Mouse (Mus musculus) left cerebral cortex, adult 18-20 months (tissue): ENCODE data around the gene Fah. TPM values are rescaled to one million over a fixed set of nuclear protein-coding genes. Genes with fewer than 3 reads are reported as not detected.
A peak's percentile ranks its signal among the peaks of the same experiment; 100 is the strongest.

Experiments used
- DNase-seq, 2 experiments: peaks; one replicate each; pipeline ENCODE4 v3.0.0; 2021 to 2022; ENCODE audit warnings: low spot score in 2 of 2, mixed read lengths in 1 of 2
- total RNA-seq, 2 experiments: library from RNA; stranded (reverse); gene quantifications; 2 replicates each; pipeline ENCODE4 v1.2.3; 2021

The Fah gene
- total RNA-seq, 2 experiments from 2014 or later: 22.6 to 24.1 TPM

DNA sequence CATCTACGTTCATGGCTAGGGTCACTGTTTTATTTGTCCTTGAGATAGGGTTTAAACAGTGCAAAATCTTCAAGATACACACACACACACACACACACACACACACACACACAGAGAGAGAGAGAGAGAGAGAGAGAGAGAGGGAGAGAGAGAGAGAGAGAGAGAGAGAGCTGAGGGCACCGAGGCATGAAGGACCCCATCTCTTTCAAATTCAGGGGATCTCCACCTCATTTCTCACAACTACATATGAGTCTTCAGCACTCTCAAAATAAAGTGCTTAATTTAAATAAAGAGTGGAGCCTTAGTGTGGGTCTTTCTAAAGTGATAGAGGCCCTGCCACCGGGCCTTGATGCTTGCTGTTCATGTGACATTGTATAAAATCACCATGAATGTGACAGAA, 10.5 kb downstream of the Fah start:
- DNase-seq: no peak

DNA sequence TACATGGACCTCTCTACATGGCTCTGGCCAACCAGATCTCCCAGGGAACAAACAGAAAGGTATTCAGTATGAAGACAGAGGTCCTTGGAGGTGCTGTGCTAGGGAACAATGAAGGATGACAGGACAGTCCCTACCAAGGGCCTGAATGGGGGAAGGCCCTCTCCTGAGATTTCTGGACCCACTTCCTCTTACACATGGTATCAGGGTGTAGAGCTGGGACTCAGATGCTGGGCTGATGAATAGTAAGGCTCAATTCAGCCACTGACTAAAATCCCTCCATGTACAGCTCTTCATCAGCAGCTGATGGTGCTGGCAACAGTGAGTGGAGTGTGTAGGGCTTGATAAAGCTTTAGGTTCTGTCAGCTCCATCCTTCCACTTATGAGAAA, 11.6 kb downstream of the Fah start:
- DNase-seq: no peak

DNA sequence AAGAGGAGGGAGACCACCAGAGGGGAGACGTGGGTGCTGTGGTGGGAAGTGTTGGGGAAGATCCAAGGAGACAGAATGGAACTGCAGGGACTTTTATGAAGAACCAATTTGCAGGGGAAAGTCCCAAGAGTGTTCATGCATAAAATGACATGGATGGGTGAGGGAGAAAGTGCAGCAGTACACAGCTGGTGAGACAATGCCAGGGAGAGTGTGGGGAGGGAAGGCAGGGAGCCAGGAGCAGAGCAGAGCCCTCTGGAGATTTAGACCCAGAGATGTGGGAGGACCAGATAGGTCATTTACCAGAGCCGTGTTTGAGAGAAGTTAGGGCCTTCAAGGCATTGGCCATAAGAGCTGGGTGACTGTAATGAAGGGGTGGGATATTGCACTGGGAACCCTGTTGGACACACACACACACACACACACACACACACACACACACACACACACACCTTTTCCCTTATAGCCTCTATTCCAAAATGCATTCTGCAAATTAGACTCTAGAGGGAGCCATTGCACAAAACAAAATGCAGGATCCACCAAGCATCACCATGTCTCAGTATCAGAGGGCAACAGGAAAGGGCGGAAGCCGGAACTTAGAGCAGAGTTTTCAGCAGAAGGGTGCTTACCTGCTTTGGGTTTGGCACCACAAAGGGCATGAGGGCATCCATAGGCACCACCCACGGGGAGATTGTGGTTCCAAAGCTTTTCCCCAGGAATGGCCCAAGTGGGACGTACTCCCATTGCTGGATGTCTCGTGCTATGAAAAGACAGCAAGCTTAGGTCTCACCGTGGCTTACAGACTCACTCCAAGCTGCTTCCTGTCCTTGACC, 12.2 kb downstream of the Fah start:
- DNase-seq: peak in 1 of 2 experiments; percentile 31

DNA sequence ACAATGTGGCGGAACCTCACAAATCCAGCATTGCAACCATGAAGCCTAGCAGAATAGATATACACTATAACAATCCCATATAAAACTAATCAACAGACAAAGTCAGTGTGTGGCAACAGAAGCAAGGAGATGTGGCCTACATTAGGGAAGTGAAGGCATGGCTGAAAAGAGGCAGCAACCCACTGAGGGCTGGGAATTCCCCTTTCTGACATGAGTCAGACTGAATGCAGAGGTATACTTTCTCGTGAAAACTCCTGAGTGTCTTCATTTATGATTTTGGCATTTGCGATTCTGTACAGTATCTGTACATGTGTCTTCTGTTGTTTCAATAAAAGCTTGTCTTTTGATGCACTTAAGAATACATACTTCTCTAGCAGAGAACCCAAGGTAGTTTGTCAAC, 15.2 kb downstream of the Fah start:
- no peak for DNase-seq

DNA sequence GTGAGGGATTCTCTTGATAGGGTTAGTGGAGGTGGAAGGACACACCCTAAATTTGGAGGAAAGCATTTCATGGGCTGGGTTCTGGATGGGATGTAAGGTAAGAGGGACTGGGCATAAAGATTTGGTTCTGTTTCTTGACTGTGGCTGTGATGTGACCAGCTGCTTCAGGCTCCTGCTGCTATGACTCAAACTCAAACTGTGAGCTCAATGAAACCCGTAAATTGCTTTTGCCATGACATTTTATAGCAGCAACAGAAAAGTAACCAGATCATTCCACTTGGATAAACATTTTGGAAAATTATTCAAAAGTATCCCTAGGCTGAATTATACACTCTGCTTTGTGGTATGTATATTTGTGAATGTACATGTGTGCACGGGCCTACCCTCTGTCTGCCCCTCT, 15.9 kb downstream of the Fah start:
- DNase-seq: no peak

DNA sequence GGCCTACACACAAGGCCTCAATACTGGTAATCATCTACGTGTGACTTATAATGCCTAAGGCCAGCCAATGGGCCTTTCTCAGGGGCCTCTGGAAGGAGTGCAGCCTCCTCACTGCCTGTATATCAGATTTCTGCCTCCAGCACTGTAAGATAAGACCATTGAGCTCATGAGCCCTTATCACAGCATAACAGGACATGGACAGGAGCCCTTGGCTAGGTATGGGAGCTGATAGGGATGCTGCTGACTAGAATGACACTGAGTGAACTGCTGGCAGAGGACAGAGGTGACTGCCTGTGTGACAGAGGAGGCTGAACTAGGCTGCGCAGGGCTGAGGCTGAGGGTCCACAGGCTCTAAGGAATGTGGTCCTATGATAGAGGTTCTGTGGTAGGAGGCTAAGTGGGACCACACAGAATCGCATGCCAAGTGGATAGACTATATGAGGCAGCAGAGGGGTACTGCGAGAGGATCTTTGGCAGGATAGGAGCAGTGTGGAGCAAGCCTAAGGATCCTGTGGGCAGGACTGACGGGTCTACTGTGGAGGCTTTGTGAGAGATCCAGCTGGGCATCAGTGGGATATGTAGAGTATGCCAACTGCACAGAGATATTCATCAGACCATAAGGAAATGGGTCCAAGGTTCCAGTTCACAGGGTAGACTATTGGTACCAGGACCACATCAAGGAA, 19.3 kb downstream of the Fah start:
- DNase-seq: no peak

DNA sequence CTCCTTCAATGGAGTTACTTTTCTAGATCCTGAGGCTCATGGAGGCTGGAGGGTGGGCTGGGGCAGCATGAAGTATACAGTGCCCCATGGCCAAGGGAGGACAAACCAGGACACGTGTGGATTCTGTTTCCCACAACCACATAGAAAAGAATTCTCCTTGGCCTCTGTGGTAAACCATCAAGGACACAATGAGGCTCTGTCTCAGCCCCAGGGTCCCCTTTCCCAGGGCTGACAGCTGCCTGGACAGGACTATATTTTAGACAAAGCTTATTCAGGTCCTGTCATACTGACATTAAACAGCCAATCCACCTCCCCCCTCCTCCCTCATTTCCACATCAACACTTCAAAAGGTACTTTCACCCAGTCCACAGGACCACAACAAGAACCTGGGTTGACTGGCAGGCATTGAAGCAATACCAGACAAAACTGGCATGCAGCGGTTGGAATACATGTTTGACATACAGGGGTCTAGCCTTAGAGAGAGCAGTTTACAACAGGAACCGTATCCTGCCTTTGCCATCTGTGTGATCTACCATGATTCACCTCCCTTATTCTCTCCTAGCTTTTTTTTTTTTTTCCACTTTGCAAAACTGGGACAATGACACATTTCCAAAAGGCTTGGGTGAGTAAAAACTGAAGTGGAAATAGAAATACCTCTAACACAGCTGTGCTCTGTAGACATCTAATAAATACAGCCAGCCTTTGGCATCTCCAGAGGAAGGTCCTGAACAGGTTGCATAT, 20.0 kb downstream of the Fah start:
- DNase-seq: no peak

DNA sequence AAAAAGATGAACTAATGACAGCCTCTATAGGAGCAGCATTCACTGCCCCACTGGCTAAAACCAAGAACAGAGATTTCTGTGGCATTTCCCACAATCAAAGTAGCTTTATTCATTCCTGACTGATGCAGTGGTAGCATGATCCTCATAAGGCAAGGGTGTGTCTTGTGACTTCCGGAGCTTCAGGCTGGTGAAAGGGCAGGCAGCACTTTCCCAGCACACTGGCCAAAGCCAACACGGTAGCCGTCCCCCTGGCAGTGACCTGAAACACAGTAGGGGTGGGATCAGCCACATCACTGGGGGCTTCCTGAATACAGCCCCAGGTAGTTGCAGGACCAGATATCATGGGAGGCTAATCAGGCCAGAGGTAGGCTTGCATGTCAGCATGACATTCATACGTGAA, 21.4 kb downstream of the Fah start:
- DNase-seq: no peak

DNA sequence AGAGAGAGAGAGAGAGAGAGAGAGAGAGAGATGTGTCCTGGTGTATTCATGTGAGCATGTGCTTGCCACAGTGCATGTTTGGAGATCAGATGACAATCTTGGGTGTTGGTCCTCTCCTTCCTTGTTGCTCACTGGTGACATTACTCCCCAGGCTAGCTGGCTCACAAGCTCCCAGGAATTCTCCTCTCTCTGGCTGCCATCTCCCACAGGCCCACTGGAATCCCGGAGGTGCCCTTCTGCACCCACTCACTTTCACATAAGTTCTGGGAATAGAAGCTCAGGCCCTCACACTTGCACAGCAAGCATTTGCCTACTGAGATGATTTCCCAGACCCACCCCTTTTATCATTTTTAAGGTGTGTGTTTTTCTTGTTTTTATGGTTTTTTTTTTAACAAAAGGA, 26.8 kb downstream of the Fah start:
- peak; percentile 25 to 29 for DNase-seq

DNA sequence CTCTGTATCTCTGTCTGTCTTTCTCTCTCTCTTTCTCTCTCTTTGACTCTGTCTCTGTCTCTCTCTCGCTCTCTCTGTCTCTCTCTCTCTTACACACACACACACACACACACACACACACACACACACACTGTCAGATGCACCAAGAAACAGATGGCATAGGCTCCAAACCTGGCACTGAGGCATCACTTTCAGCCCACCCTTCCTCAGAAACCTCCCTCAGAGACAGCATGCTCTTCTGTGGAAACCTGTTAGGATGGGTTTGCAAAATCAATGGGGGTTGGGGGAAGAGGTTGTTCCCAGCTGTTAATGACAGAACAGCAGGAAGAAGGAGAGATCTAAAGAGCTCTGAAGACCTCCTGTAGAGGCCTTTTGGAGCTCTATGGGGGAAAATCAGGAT, 27.7 kb downstream of the Fah start:
- DNase-seq: peak; percentile 56 to 57

DNA sequence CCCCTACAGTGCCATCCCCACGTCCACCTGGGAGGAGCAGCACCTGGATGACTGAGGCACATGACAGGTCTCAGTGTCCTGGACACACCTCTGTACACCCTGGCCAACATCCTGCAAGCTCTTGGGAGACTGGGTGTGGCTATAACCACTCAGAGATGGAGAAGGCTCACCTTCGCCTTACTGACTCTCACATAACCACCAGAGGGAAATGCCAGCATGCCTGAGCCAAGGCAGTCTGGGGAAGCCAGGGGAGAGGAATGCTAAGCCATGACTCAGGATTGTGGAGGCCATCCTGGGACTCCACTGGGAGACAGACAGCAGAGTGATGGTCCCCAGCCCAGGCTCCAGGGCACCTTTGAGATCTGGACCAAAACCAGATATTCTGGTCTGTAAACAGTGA, 29.5 kb downstream of the Fah start:
- DNase-seq: no peak

DNA sequence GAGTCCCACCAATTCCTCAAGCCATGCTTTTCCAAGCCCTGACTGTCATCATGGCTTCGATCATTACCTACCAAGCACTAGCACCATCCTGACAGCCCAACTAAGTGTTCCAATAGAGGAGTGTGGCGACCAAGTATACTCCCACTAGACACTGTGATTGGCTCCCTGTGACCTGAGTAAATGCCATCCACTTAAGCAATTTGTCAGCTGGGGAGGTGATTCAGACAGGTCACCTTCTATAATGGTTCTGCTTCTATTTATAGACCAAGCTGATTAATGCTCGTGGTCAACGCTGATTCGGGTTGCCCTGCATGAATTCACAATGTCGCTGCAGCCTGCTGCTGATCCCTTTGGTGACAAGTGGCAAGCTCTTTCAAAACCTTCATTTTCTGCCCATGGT, 40.3 kb downstream of the Fah start:
- no peak for DNase-seq

DNA sequence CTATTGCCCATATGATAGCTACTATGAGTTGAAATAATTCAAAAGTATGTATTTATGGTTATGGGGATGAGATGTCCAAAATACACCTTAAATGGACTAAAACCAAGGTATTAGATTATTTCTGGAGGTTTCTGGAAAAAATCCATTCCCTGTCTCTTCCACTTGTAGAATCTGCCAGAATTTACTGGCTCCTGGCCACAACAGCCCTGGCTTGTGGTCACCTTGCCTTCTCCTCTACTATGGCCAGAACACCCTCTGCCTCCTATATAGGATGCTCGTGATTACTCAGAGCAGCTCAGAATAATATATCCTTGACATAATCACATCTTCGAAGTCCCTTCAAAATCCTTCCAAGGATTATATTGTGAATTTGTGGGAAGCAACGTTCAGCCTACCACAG, 42.3 kb downstream of the Fah start:
- no peak for DNase-seq

DNA sequence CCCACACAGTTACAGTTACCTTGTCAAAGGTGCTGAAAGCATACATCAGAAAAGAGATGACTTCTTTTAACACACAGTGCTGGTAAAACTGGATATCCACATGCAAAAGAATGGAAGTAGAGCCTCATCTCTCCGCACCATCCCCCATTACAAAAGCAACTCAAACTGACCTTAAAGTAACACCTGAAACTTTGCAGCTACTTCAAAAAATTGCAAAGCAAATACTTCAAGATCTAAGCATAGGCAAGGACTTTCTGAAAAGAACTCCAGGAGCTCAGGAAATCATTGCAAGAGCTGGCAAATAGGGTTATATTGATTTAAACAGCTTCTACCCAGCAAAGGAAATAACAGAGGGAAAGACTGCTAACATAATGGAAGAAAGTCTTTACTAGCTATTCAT, 46.0 kb downstream of the Fah start:
- DNase-seq: no peak

DNA sequence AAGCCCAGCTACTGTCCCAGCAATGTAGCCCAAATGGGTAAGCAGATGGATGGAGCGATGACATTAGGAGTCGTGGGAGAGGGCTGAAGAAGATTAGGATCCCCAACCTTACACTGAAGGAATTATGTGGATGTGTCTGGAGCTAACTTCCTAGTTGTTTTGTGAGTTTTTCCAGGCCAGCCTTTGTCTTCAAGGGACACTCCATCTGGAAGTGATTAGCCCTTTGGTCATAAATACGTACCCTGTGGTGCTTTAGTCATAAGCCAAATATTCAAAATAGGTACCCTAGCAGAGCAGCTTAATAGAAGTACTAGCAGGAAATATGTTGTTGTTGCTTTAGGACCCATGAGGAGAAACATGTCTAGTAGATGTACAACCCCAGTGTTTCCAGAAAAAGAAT, 49.2 kb downstream of the Fah start:
- no peak for DNase-seq

DNA sequence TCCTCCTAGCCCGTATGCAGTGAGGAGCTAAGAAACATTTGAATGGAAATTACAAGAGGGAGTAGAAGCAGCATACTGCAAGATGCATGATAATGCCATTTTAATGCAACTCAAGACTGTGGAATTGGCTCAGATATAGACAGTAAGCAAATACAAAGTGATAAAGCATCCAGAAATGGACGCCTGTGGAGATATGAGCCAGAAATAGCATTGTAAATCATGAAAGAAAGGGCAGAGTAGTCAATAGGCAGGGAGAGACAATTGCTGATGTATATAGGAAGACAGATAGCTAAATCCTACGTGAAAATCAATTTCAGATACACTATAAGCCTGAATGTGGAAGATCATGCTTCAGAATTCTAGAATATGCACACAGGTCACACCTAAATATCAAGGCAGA, 51.2 kb downstream of the Fah start:
- DNase-seq: no peak

DNA sequence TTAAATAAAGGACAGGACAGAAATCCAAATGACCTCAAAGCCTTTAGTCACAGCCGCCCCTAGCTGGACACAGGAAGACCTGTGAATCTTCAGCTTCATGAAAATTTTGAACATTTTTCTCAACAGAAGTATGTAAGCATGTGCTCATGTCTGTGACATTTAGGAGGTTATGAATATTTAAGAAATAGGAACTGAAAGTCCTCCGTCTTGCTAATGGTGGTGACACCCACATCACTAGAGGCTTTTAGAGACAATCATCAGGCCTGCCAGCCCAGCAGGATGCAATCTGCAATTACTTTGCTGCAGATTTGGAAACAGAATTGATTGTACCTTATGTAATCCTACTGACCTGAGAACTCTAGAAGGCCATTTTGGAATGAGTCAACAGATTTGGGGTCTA, 55.0 kb downstream of the Fah start:
- DNase-seq: no peak

DNA sequence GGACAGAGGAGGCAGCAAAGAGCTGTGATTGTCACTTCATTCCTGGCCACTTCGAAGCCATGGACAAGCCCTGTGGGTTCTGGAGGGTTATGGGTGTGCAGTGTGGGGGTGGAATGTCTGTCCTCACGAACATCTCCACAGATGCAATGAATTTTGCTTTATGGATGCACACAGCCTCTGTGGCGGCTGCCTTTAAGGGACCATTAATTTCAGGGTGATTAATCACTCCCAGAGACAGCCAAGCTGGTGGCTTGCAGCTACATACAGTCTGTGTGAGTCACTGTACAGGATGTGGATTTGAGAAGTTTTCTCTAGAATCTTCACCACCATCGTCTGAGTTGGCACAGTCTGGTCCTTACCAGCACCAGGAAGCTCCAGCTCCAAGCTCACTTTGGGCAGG, 59.9 kb downstream of the Fah start:
- no peak for DNase-seq

DNA sequence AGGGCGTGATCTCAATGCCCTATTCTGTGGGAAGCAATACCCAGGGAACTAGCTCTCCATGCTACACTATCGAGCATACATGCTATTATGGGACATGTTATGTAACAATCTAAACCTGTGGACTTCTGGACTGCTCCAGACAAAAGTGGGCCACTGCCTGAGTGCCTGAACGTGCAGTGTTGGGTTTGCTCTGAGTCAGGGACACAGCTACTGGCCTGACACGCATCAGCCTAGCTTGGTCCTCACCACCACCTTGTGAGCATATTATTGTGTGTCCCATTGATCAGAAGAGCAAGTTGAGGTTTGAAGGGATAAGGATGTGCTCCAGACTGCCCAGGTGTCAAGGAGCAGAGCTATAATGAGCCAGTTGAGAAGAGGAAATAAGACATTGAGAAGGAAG, 61.6 kb downstream of the Fah start:
- DNase-seq: no peak
